Mouse (Mus musculus) C2C12 (cell line): ENCODE results near the gene Vamp4.

Experiments used
- CTCF ChIP-seq: IDR thresholded peaks from one replicate; pipeline ENCODE4 v1.5.1; 2011; ENCODE audit not compliant: control insufficient read depth, insufficient read depth, insufficient read length
- MAX ChIP-seq: IDR thresholded peaks from one replicate; pipeline ENCODE4 v1.6.1; 2011; ENCODE audit warnings: mild to moderate bottlenecking, control low read depth

DNA sequence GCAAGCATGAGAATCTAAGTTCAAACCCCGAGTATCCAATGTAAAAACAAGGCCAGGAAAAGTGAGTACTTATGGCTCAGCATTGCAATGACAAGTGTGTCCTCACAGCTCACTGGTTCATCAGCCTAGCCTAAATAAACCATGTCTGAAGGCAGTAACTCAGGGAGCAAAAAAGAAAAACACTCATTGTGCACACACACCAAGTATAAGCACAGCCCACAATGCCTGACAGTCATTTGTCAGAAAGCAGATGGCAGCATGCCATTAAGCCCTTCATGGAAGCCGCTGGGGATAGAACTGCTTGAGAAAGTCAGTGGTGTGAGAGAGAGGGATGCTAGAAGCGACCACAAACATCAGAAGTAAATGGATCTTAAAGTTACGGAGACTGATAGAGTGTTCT, 31.0 kb downstream of the Vamp4 start:
- TF ChIP-seq CTCF (no peak), MAX (no peak)
